Mouse (Mus musculus) adrenal gland, postnatal 10 days (tissue): ENCODE data around the gene Gtf3c2. TPM values are rescaled to one million over a fixed set of nuclear protein-coding genes. Genes with fewer than 3 reads are reported as not detected.
A peak's percentile ranks its signal among the peaks of the same experiment; 100 is the strongest.
"Not testable (repeated sequence)": the region's sequence is repeated elsewhere in the genome, so short reads cannot be mapped to it uniquely, and the experiment has no call there.

Experiments
- DNase-seq: peaks from one replicate; pipeline ENCODE4 v3.0.0; 2021; ENCODE audit warnings: mixed read lengths
- long read RNA-seq, 2 experiments: library from polyadenylated mRNA; stranded (forward); transcript quantifications; one replicate each; pipeline ENCODE4 v2.0.0; 2021
- total RNA-seq, 2 experiments: library from RNA; stranded (reverse); gene quantifications; 2 replicates each; pipeline ENCODE4 v1.2.3; 2021

Gtf3c2 gene
- 10 to 100 TPM; 46.3 to 64.2 TPM for total RNA-seq
- long read RNA-seq, experiment 1, full-length matches to known transcripts = 4 of 21 reads
- long read RNA-seq, experiment 1, partial matches to known transcripts = 10 of 21 reads
- long read RNA-seq, experiment 1, other reads (novel, unspliced or antisense) = 7 of 21 reads
- long read RNA-seq, experiment 2, full-length matches to known transcripts = 2 of 16 reads
- long read RNA-seq, experiment 2, partial matches to known transcripts = 5 of 16 reads
- long read RNA-seq, experiment 2, other reads (novel, unspliced or antisense) = 9 of 16 reads

- DNase-seq = peak; percentile 94
These were observed at the start of gene Gtf3c2, which contains the start of gene Gm29609 for GRCm38 (mm10) chr5:31179766-31180630. Gene Gtf3c2 (minus strand): TSS chr5:31180144. Gene Gm29609 (minus strand): TSS chr5:31179911.

DNA sequence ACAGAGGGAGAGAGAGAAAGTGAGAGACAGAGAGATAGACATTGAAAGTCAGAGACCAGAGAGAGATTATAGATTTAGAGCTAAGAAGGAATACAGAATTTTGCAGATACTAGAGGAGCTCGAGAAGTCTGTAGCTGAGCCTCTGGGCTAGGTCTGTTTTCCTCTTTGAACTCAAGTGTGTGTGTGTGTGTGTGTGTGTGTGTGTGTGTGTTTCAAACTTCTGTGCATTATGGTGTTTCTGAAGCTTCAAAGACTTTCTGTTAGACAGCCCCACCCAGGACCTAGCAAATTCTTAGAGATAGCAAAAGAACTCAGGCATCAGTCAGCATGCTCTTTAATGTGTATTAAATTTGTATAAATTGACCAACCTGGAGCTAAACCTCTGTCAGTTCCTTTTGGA is 46.7 kb upstream of the Gtf3c2 start:
- DNase-seq = no peak

- DNase-seq = no peak
These were observed 42.8 kb upstream of the Gtf3c2 start for GRCm38 (mm10) chr5:31222696-31223095.

DNA sequence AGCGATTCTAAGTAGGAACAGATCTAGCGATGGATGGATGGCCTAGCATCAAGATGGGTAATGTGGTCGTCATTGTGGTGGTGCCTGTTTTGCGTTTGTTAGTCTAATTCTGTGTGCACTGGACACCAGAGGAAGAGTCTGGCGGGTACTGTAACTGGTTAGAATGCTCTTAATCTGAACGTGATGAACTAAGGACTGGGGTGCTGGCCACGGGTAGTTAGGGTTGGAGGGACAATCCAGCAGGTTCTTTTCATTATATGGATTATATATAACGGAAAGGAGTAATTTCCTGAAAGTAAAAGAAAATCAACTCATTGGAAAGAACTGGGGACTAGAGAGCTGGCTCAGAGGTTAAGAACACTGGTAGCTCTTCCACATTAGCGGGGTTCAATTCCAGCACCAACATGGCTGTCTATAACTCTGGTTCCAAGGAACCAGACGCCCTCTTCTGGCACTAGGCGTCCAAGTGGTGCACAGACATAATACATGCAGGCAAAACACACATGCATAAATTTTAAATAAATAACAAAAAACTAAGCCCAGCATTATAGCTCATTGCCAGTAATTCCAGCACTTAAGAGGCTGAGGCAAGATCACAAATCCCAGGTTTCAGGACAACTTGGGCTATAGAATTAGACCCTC is 41.5 kb upstream of the Gtf3c2 start:
- DNase-seq = peak; percentile 64

- peak; percentile 99 for DNase-seq
These were observed 40.7 kb upstream of the Gtf3c2 start, which contains the start of gene Ppm1g for GRCm38 (mm10) chr5:31220448-31221303. Gene Ppm1g (minus strand): TSS chr5:31220687.

DNA sequence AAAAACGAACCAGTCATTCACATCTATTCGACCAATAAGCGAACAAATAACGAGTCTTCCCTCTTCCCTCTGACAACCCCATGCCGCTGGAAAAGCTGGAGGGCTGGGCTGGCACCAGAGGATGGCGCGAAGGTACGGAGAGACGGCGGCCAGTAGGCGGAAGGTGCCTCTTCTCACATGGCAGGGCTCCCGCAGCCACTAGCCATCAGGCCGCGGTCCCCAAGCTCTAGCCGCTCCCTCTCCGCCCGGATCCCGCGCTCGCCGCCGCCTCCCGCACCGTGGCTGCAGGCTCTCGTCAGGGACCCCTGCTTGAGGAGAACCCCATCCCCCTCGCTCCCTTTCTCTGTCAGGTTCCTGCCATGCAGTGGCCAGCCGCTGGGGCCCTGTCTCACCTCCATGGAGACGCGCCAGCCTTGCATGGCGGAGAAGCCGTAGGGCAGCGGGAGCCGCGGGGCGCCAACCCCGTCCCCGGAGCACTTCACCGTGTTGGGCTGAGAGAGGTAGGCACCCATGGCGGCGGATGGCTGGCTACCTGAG is 40.0 kb upstream of the Gtf3c2 start:
- peak; percentile 67 for DNase-seq

DNA sequence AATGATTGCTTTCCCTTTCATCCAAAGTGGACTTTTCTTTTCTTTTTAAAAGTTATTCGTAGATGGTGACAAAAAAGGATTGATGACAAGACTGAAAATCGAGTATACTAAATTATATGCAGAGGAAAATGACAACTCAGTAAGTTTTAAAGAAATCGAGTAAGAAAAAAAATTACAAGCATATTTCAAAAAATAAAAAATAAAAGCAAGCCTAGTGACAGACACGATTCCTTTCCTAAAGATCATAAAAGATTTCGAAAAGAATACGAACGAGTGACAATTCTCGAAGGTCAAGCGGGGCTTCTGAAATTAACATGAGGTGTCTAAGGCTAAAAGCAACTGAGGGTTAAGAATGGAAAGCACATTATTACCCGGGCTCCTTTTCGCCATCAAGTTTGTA is 39.5 kb upstream of the Gtf3c2 start:
- no peak for DNase-seq

DNA sequence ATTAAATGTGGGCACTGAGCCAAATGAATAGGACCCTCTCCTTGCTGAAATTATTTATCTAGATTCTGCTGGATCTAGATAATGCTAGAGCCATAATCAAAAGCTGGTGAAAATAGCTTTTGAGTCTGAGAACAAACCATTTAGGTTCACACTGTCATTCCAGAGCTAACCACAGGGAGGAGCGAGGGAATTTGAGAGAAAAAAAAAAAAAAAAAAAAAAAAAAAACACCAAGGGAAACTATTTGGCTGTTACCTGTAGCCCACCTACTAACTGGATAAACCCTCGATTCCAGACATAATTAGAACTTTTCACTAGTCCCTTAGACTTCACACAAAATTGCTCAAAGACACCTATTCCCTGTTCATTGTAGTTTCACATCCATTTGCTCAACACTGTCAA is 39.1 kb upstream of the Gtf3c2 start:
- no peak for DNase-seq

DNA sequence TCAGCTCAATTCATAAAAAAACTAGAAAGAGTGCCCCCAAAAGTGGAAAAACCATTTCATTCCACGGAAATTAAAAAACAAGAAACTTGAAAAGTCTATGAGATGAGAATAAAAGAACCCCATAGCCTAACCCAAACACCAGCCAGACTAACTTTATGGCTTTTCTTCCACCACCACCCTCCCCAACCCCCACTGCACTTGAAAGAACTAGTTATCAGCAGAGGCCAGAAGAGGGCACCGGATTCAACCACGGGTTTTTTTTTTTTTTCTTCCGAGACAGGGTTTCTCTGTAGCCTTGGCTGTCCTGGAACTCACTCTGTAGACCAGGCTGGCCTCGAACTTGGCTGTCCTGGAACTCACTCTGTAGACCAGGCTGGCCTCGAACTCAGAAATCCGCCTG is 38.4 kb upstream of the Gtf3c2 start:
- no peak for DNase-seq

- DNase-seq = not testable (repeated sequence)
These were observed 36.6 kb upstream of the Gtf3c2 start for GRCm38 (mm10) chr5:31216554-31216953.

DNA sequence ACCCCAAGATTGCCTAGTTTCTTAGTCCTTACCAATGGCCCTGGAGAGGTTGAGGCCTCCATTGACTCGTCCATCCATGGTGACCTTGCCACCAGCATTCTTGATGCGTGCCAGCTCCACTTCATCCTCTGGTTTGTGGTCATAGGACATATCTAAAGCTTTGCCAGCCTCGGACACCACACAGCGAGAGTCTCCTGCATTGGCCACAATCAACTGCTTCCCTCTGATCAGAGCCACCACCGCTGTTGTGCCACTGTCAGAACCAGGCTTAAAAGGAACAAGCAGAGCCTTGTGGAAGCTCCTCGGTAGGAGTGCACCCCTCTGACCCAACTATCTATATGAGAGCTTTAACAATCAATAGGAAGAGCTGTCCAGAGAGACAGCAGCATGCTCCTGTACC is 24.5 kb upstream of the Gtf3c2 start:
- DNase-seq = no peak

- DNase-seq = no peak
These were observed 23.9 kb upstream of the Gtf3c2 start for GRCm38 (mm10) chr5:31203866-31204265.

GRCm38 (mm10) chr5:31202933-31203332 is 23.0 kb upstream of the Gtf3c2 start:
- DNase-seq = no peak

- peak; percentile 96 for DNase-seq
These were observed 22.0 kb upstream of the Gtf3c2 start, which contains the start of gene Zfp513 for GRCm38 (mm10) chr5:31201742-31202590. Gene Zfp513 (minus strand): TSS chr5:31202303.

DNA sequence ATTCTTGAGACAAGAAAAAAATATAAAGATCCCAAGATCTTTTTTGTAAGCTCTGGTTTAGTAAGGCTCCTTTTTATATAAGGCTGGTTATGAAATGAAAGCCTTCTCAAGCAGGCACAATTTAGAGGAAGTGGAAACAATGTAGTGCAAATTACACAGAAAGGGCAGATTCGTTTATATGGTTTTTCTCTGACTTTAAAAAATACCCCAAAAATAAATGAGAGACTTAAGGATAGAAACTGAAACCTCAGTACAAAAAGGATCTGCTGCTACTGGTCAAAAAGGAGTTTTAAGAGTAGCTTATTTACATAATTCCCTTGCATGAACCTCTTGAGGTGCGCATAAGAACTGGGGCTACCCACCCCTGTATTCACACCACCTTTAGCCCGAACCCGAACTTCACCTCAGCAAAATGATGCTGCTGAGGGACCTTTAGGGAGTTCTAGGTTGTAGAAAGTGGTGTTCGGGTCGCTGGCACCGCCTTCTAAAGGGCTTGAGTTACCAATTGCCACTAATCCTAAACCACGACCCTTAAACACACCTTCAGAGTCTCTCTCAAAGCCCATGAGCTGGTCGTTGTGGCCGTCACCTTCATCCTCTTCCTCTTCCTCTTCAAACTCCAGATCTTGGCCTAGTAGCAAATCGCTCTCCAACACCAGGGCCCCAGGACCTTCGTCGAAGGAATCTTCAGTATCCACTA is 21.2 kb upstream of the Gtf3c2 start:
- DNase-seq = peak; percentile 35

GRCm38 (mm10) chr5:31200327-31200768 is 20.4 kb upstream of the Gtf3c2 start:
- peak; percentile 42 for DNase-seq

DNA sequence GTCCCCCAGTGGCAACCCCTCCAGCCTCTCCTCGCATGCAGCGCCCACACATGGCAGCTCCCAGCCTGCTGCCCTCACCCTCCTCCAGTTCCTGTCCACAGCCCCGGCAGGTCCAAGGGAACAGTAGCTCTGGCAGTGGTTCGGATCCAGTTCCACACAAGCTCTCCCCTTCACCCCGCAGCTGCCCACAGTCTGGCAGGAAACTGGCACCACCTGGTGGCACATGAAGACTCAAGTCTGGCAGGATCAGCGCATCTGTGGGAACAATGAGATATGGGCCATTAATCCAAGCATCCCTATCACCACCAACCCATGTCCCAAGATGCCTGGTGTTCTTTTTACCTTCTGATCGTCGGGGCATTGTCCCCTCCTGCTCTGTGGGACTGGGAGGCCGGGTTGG is 19.9 kb upstream of the Gtf3c2 start:
- DNase-seq = peak; percentile 51

DNA sequence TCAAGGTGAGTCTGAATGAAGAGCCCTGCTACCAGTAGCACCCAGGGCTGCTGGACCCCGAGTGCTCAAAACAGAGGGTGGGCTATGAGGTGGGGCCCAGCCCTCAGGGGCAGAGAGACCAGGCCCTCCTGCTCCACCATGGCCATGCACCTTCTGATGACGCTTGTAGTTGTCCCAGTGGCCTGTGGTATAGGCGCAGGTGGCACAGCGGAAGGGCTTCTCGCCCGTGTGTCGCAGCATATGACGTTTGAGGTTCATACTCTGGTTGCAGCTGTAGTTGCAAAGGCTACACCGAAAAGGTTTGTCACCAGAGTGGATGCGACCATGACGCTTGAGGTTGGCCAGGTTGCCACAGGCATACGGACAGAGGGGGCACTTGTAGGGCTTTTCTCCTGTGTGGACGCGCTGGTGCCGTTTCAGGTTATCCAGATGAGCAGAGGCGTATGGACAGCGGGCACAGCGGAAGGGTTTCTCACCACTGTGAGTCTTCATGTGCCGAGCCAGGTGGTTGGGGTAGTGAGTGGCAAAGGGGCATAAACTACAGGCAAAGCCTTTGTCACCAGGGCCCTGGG is 19.5 kb upstream of the Gtf3c2 start:
- no peak for DNase-seq

DNA sequence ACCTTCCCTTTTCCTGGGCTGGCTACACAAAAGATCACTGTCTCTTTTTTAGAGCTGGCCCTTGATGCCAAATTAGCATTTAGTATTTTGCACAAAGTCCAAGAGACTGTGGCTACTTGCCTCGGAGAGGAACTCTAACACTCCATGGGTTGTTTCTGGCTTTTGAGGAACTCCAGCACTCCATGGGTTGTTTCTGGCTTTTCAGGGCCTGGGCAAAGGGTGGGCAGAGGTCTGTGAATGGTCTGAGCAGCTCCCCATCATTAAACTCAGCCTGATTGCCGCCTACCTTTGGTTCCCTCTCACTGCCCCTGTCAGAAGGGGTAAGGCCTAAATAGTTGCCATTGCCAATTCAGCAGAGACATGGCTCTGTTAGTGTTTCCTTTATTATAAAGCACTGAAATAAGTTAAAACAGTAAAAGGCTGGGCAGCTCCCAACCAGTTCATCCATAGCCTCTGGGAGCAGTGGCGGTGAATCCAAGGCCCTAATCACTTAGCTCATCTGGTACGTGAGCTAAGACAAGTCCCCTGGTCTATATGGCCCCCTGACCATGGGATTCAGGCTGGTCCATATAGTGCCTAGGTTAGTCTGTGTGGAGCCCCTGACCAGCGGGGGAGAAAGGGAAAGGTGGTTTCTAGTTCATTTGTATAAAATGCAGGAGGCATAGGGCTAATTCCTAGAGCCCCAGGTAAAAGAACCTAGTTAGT is 18.8 kb upstream of the Gtf3c2 start:
- no peak for DNase-seq
